Mouse (Mus musculus) macrophage (primary cell): Measurements from ENCODE around the gene Cbl. TPM values are rescaled to one million over a fixed set of nuclear protein-coding genes. Genes with fewer than 3 reads are reported as not detected.
A peak's percentile ranks its signal among the peaks of the same experiment; 100 is the strongest.

Source experiments
- H3K27ac ChIP-seq: fragments of 350-480 bp; formaldehyde crosslinking; 2 replicates; pipeline ENCODE4 v1.9.0; 2021
- H3K36me3 ChIP-seq: fragments of 350-480 bp; formaldehyde crosslinking; 2 replicates; pipeline ENCODE4 v1.9.0; 2021; ENCODE audit errors: inconsistent target
- H3K4me3 ChIP-seq: fragments of 350-480 bp; formaldehyde crosslinking; 2 replicates; pipeline ENCODE4 v1.9.0; 2021; ENCODE audit errors: inconsistent target
- H3K79me2 ChIP-seq: fragments of 350-480 bp; formaldehyde crosslinking; 2 replicates; pipeline ENCODE4 v1.9.0; 2021; ENCODE audit errors: inconsistent target
- WGBS: methylation state at CpG from one replicate; pipeline ENCODE4 v1.1.7; 2026; ENCODE audit warnings: inconsistent platforms; ENCODE audit not compliant: missing documents; 5-methylcytosine and 5-hydroxymethylcytosine counted together
- polyA plus RNA-seq: library from polyadenylated mRNA; stranded (reverse); fragments of 250-400 nt; gene quantifications from 3 replicates; pipeline ENCODE4 v1.2.4, GENCODE M21; 2018; ENCODE audit warnings: inconsistent platforms
- total RNA-seq, 78 experiments: library from RNA; depleted of rRNA; stranded (reverse); fragments of 250-400 nt; gene quantifications; 1 replicate in 9 of 78; 2 replicates in 24 of 78; 3 replicates in 43 of 78; 4 replicates in 2 of 78; pipeline ENCODE4 v1.2.4; 2018; ENCODE audit warnings: inconsistent platforms in 56 of 78

Gene Cbl
- total RNA-seq (2018; cell fraction: chromatin; rRNA removed): 100 to 1,000 TPM in 25 of 26 experiments, 10 to 100 TPM in 1; 75.2 to 374 (median 276) TPM
- total RNA-seq (2018; cell fraction: cytosol; rRNA removed): 100 to 1,000 TPM in 11 of 26 experiments, 10 to 100 TPM in 15; 77.0 to 120 (median 98.9) TPM
- 100 to 1,000 TPM; 148 to 240 (median 196) TPM for total RNA-seq (2018; cell fraction: nucleus; rRNA removed)
- polyA plus RNA-seq: 37.9 to 51.2 TPM (median 42.7 TPM) in 3 replicates

GRCm38 (mm10) chr9:44233802-44234478 is at the start of gene Cbl:
Gene Cbl (minus strand): TSS chr9:44234049.
- Histone ChIP-seq H3K27ac (peak within 1 kb of the TSS; percentile 95), H3K36me3 (no peaks in the 10 kb centered on the region), H3K4me3 (peak within 1 kb of the TSS; percentile 83), H3K79me2 (peaks cover 44% of the 10 kb centered on the region)
- 2% methylated on average over 60 of the region's 76 CpGs for WGBS

- Histone ChIP-seq H3K36me3 (no peaks in the 10 kb centered on the region), H3K4me3 (no peak overlapping the region), H3K79me2 (no peaks in the 10 kb centered on the region), H3K27ac (no peak overlapping the region)
- 80% methylated on average over 5 of the region's 5 CpGs for WGBS
Measured at GRCm38 (mm10) chr9:44283183-44283582, 49.3 kb upstream of the Cbl start.

- H3K79me2 ChIP-seq: no peaks in the 10 kb centered on the region
- H3K27ac ChIP-seq: no peak overlapping the region
- no peaks in the 10 kb centered on the region for H3K36me3 ChIP-seq
- 92% methylated on average over 4 of the region's 4 CpGs for WGBS
- no peak overlapping the region for H3K4me3 ChIP-seq
Measured at GRCm38 (mm10) chr9:44269973-44270372, 36.1 kb upstream of the Cbl start.

- H3K79me2 ChIP-seq: no peaks in the 10 kb centered on the region
- H3K27ac ChIP-seq: no peak overlapping the region
- peaks cover 5% of the 10 kb centered on the region; the same call in 1 of the 2 replicates for H3K36me3 ChIP-seq
- WGBS: 94% methylated on average over 2 of the region's 3 CpGs
- H3K4me3 ChIP-seq: no peak overlapping the region
Measured at GRCm38 (mm10) chr9:44269077-44269476, 35.2 kb upstream of the Cbl start.

- H3K27ac ChIP-seq: peak within 1 kb of the TSS; percentile 40
Measured at GRCm38 (mm10) chr9:44268432-44268831, 34.6 kb upstream of the Cbl start, which contains the start of gene Nlrx1. Gene Nlrx1 (minus strand): TSS chr9:44268599.

GRCm38 (mm10) chr9:44268027-44268360 is 34.1 kb upstream of the Cbl start:
- 4% methylated on average over 28 of the region's 28 CpGs for WGBS
- Histone ChIP-seq H3K36me3 (peaks cover 16% of the 10 kb centered on the region), H3K79me2 (no peaks in the 10 kb centered on the region), H3K4me3 (no peak overlapping the region), H3K27ac (no peak overlapping the region)

More at GRCm38 (mm10) chr9:44268432-44268831, 34.6 kb upstream of the Cbl start, which contains the start of gene Nlrx1:
- Histone ChIP-seq H3K4me3 (peak within 1 kb of the TSS; percentile 44), H3K79me2 (no peaks in the 10 kb centered on the region), H3K36me3 (peaks cover 12% of the 10 kb centered on the region)
- 18% methylated on average over 6 of the region's 6 CpGs for WGBS

- peak overlapping the region; percentile 44 for H3K4me3 ChIP-seq
- H3K79me2 ChIP-seq: no peaks in the 10 kb centered on the region
- H3K36me3 ChIP-seq: peaks cover 21% of the 10 kb centered on the region
- WGBS: 14% methylated on average over 22 of the region's 23 CpGs
- peak overlapping the region; percentile 40 for H3K27ac ChIP-seq
Measured at GRCm38 (mm10) chr9:44267319-44268026, 33.6 kb upstream of the Cbl start.

- peak overlapping the region; percentile 44 for H3K4me3 ChIP-seq
- WGBS: 46% methylated on average over 8 of the region's 8 CpGs
- peaks cover 25% of the 10 kb centered on the region for H3K36me3 ChIP-seq
- no peaks in the 10 kb centered on the region for H3K79me2 ChIP-seq
- peak overlapping the region; percentile 40 for H3K27ac ChIP-seq
Measured at GRCm38 (mm10) chr9:44266478-44267226, 32.8 kb upstream of the Cbl start.

GRCm38 (mm10) chr9:44261388-44261787 is 27.5 kb upstream of the Cbl start:
- no peaks in the 10 kb centered on the region for H3K79me2 ChIP-seq
- H3K27ac ChIP-seq: no peak overlapping the region
- 96% methylated on average over 14 of the region's 14 CpGs for WGBS
- H3K36me3 ChIP-seq: peaks cover 30% of the 10 kb centered on the region
- no peak overlapping the region for H3K4me3 ChIP-seq

- Histone ChIP-seq H3K36me3 (peaks cover 24% of the 10 kb centered on the region), H3K27ac (peak overlapping the region; percentile 29; the same call in 1 of the 2 replicates)
Measured at GRCm38 (mm10) chr9:44259014-44259413, 25.2 kb upstream of the Cbl start.

GRCm38 (mm10) chr9:44256213-44256612 is 22.4 kb upstream of the Cbl start:
- H3K4me3 ChIP-seq: no peak overlapping the region
- H3K36me3 ChIP-seq: peaks cover 19% of the 10 kb centered on the region; the same call in 1 of the 2 replicates
- H3K79me2 ChIP-seq: no peaks in the 10 kb centered on the region
- 86% methylated on average over 8 of the region's 8 CpGs for whole genome bisulfite sequencing
- no peak overlapping the region for H3K27ac ChIP-seq

More at GRCm38 (mm10) chr9:44259014-44259413, 25.2 kb upstream of the Cbl start:
- no peak overlapping the region for H3K4me3 ChIP-seq
- H3K79me2 ChIP-seq: no peaks in the 10 kb centered on the region
- WGBS: 10% methylated on average over 10 of the region's 10 CpGs

- H3K4me3 ChIP-seq: no peak overlapping the region
- H3K36me3 ChIP-seq: peaks cover 15% of the 10 kb centered on the region; the same call in 1 of the 2 replicates
- WGBS: 89% methylated on average over 6 of the region's 6 CpGs
- no peak overlapping the region for H3K27ac ChIP-seq
- H3K79me2 ChIP-seq: no peaks in the 10 kb centered on the region
Measured at GRCm38 (mm10) chr9:44255136-44255521, 21.3 kb upstream of the Cbl start.

- Histone ChIP-seq H3K36me3 (peaks cover 15% of the 10 kb centered on the region; the same call in 1 of the 2 replicates), H3K27ac (no peak overlapping the region), H3K4me3 (no peak overlapping the region), H3K79me2 (no peaks in the 10 kb centered on the region)
- WGBS: 78% methylated on average over 5 of the region's 5 CpGs
Measured at GRCm38 (mm10) chr9:44254508-44255135, 20.8 kb upstream of the Cbl start.

- no peaks in the 10 kb centered on the region for H3K79me2 ChIP-seq
- H3K4me3 ChIP-seq: no peak overlapping the region
- H3K27ac ChIP-seq: no peak overlapping the region
- whole genome bisulfite sequencing: 97% methylated on average over 6 of the region's 6 CpGs
- peaks cover 15% of the 10 kb centered on the region; the same call in 1 of the 2 replicates for H3K36me3 ChIP-seq
Measured at GRCm38 (mm10) chr9:44253441-44253840, 19.6 kb upstream of the Cbl start.
